Mouse (Mus musculus) fibroblast of lung, adult 2 months (primary cell): ENCODE measurements around the gene Mia.

ENCODE experiments used
- DNase-seq: peaks from one replicate; pipeline ENCODE4 v3.0.0-alpha.2; 2011; ENCODE audit warnings: low read depth

Gene Mia

DNA sequence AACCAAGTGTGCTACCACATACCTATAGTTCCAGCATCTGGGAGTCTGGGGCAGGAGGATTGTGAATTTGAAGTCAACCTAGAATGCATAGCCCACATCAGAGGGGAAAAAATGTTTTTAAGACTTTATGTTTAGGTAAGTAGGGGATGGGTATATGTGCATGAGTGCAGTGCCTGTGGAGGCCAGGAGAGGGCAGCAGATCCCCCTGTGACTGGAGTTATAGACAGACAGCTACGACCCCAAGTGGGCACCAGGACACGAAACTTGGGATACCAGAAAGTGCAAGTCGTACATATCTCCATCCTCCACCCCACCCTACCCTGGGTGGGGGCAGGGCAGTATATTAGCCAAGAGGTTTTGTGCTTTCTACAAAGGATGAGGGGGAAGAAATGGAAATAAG, 4.0 kb upstream of the Mia start:
- no peak for DNase-seq

GRCm38 (mm10) chr7:27182498-27182897, 1.5 kb upstream of the Mia start:
- DNase-seq, result no peak

DNA sequence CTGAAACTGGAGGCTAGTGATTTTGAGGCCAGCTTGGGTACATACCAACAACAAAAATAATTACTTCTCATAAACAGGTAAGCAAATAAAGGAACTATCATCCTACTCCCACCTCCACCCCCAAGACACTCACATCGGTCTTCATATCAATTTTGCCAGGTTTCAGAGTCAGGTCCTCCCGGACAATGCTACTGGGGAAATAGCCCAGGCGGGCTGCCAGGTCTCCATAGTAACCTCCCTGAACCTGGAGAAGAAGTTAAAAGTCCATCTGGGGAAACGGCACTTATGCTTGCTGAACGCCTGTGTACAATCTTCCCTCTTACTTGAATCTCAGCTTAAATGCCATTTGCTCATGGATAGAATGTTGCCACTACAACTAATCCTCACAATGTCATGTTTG, 921 bp downstream of the Mia start:
- no peak for DNase-seq

GRCm38 (mm10) chr7:27179217-27179918, 1.6 kb downstream of the Mia start:
- no peak for DNase-seq

- peak; percentile 100 for DNase-seq
Measured at GRCm38 (mm10) chr7:27178324-27179216, 2.4 kb downstream of the Mia start, which contains the start of gene Rab4b. Rab4b (minus strand) TSS chr7:27178896.

GRCm38 (mm10) chr7:27177942-27178323, 3.0 kb downstream of the Mia start:
- DNase-seq, result no peak

- DNase-seq, result no peak
Measured at GRCm38 (mm10) chr7:27174896-27175295, 6.1 kb downstream of the Mia start.

GRCm38 (mm10) chr7:27174496-27174895, 6.5 kb downstream of the Mia start:
- no peak for DNase-seq

DNA sequence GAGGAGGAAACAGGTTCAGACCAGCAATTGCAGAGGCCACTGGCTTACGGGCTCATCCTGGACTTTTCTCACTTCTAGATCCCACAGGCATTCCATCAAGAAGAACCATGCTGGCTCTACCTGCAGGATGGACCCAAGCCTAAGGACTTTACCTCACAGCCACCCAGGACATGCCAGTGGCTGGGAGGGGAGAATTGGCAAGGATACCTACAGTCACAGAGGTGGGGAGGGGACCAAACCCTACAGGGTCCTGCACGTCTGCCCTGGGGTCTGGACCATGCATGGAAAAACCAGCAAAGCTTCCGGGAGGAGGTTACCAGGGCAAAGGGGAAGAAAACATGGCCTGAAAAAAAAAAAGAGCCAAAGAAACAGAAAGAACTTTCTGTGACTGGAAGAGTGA, 10.0 kb downstream of the Mia start:
- no peak for DNase-seq

- DNase-seq, result no peak
Measured at GRCm38 (mm10) chr7:27168371-27168770, 12.6 kb downstream of the Mia start.

GRCm38 (mm10) chr7:27167475-27168094, 13.4 kb downstream of the Mia start:
- DNase-seq, result no peak

- DNase-seq, result no peak
Measured at GRCm38 (mm10) chr7:27166614-27167474, 14.1 kb downstream of the Mia start, which contains the start of gene Egln2. Egln2 (minus strand) TSS chr7:27166802.

GRCm38 (mm10) chr7:27166229-27166613, 14.7 kb downstream of the Mia start:
- no peak for DNase-seq

GRCm38 (mm10) chr7:27165696-27166095, 15.3 kb downstream of the Mia start:
- DNase-seq, result no peak

GRCm38 (mm10) chr7:27165007-27165655, 15.8 kb downstream of the Mia start:
- DNase-seq, result no peak

DNA sequence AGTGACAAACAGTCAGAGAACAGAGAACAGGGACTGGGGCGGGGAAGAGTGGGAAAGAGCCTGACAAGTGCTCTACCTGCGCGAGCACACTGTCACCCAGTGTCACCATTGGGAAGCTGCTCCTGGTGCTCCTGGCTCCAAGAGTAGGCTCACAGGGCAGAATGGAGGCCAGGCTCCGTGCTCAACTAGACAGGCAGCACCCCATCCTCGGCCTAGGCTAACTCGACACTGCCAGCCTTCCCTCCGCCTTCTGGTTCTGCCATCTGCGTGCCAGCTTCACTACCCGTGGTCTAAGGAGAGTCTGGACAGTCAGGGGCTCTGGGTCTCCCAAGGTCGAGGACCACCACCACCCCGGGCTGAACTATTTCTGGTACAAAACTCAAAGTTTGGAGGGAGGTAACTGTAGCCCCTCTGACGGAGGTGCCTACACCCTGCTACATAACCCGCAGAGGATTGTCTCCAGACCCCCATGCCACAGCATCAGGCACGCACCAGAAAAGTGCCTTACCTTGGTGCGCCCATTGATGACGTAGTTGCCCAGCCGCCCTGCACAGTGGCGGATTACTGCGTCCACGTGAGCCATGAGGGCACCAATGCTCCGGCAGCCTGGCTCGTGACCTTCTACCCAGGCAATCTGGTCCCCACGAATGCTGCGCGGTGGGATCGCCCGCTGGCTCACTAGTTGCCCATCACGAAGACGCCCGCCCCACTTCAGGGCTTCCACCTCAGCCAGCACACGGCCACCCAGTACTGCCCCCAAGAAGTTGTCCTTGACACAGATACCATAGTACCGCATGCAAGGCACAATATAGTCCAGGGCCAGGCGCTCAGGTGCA, 16.6 kb downstream of the Mia start:
- DNase-seq, result no peak

DNA sequence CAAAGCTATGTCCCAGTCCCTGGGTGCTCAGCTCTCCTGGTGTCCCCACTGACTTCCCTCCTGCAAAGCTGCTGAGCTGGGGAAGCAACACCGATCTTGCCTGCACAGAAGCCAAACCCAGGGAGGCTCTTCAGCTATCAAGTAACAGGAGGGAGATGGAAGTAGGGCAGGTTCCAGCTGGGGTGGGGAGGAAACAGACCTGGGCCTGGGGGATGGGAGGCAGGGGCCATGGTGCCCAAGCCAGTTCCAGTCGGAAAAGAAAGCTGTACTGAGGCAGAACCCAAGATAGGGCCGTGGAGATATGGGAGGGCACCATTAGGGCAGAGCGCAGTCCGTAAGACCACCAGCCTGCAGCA, 17.5 kb downstream of the Mia start:
- DNase-seq, result no peak

DNA sequence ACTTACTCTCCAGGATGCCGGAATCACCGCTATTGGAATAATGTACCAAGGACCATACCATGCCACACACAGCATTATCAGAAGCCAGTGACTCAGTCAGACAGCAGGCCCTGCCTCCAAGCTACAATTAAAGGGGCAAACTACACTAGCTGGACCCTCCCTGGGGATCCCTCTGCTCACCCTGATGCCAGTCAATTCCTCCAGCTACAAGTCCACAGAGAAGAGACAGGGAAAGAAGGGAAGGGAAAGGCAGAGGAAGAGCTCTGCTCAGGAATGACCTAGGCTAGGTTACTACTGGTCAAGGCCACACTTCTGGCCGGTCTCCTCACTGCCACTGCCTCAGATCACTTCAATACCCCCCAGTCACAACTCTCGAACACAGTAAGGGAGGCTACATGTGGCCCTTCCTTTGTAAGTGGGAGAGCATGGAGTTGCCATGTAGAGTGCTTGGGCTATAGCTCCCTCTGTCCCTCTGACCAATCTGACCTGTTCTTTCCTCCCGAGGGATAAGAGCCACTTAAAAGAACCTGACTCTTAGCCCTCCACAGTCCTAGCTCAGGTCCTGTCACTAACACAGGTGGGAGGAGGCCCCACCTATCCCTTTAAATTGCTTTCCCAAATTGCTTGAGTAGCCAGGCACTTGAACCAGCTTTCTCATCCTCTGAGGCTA, 18.0 kb downstream of the Mia start:
- DNase-seq, result no peak

DNA sequence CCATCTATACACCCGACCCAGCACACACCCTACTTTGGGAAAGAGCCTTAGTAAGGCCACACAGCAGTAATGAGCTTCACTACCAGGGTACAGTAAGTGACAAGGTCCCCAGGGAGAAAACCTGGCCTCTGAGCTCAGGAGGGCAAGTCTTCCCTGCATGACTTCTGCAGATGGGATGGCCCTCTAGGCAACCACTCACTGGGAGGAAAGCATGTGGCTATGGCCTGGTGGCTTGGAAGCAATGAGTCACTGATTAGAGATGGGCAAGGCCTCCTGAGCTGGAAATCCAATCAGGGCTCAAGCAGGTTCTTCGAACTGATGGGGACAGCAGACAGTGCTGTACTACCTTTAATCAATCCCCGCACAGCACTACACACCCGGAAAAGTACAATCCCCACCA, 19.2 kb downstream of the Mia start:
- no peak for DNase-seq

DNA sequence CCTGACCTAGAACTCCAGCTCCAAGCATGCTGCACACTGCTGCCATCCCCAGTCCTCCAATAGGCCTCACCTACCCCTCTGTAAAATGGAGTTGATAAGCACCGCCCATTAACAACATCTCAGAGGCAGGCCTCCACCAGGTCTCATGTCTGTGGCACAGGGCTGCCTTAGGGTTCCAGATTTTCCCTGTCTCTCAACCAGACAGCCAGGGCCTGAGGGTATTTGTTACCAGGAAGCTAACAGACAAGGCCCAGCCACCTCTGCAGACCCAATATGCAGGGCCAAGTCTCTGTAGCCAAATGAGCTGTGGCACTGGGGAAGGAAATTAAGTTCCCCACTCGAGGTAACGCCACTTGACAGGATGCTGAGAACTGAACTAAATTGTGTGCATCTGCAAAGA, 20.0 kb downstream of the Mia start:
- DNase-seq, result no peak
